Mouse (Mus musculus): ENCODE results near the gene Nt5c2. TPM values are rescaled to one million over a fixed set of nuclear protein-coding genes. Genes with fewer than 3 reads are reported as not detected.

The Nt5c2 gene
- polyA plus RNA-seq, 1 experiment from 2014 or later: 70.4 TPM

DNA sequence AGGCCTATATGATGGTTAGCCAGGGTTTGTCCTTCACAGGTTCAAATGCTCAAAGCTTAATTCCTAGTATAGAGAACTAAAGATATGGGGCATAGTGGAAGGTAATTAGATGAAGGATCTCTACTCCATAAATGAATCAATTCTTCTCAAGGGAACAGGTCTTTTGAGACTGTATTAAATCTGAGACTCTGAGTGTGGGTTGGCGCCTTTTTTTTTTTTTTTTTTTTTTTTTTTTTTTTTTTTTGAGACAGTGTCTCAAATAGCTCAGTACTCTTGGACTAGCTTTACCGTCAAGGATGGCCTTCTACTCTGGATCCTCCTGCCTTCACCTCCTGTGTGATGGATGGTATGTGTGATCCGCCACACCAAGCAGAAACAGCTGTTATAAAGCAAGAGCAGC is 21.6 kb upstream of the Nt5c2 start:
- peaks cover 60% of the 10 kb centered on the region for H3K36me3 ChIP-seq
- 96% methylated on average over 3 of the region's 3 CpGs for WGBS

DNA sequence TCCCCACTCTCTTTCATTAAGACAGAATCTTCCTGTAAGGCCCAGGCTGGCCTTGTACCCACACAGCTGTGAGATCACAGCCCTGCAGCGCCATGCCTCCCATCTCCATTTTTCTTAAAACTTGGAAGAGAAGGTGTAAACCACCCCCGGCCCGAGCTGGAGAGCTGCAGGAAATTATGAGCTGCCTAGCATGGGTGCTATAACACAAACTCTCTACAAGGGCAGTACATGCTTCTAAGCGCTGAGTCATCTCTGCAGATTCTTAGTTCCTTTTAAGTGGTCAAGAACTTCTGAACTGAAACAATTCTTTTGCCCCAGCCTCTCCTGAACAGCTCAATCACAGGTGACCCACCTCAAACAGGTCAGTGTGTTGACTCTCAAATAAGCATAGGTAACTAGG is 20.0 kb upstream of the Nt5c2 start:
- H3K27ac ChIP-seq: no peak overlapping the region
- H3K4me1 ChIP-seq: no peaks in the 10 kb centered on the region
- H3K36me3 ChIP-seq: peaks cover 50% of the 10 kb centered on the region
- no peak overlapping the region for H3K4me3 ChIP-seq
- ATAC-seq (ENCODE audit: insufficient number of reproducible peaks, low FRiP score, low TSS enrichment, low read depth): no peak
- H3K27me3 ChIP-seq: no peaks in the 10 kb centered on the region
- no peaks in the 10 kb centered on the region for H3K9me3 ChIP-seq
- no peak overlapping the region for H3K4me2 ChIP-seq
- 88% methylated on average over 4 of the region's 4 CpGs for WGBS
- no peak overlapping the region for H3K9ac ChIP-seq

More for the DNA sequence above, 21.6 kb upstream of the Nt5c2 start:
- no peak overlapping the region for H3K9ac ChIP-seq
- no peaks in the 10 kb centered on the region for H3K9me3 ChIP-seq
- H3K27me3 ChIP-seq: no peaks in the 10 kb centered on the region
- no peaks in the 10 kb centered on the region for H3K4me1 ChIP-seq
- no peak overlapping the region for H3K4me3 ChIP-seq
- no peak overlapping the region for H3K4me2 ChIP-seq
- H3K27ac ChIP-seq: no peak overlapping the region
- no peak for ATAC-seq (ENCODE audit: insufficient number of reproducible peaks, low FRiP score, low TSS enrichment, low read depth)

DNA sequence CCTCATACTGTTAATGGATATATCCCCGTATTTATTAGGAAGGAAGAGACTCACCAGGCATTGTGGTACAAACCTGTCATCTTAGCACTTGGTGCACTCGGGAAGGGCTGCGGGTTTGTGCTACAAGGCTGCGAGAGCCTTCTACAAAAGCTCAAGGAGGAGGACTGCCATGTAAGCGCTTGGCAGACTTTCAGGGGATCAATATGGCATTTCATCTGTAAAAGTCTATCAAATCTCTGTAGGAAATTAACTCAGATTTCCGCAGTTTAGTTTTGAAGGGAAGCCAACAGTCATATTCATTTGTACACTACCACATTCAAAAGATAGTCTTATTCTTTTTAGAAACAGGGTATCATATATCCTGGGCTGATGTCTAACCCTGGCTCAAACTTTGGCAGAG is 16.8 kb upstream of the Nt5c2 start:
- no peak overlapping the region for H3K4me2 ChIP-seq
- H3K36me3 ChIP-seq: peaks cover 28% of the 10 kb centered on the region
- H3K9me3 ChIP-seq: no peaks in the 10 kb centered on the region
- no peak overlapping the region for H3K4me3 ChIP-seq
- H3K4me1 ChIP-seq: no peaks in the 10 kb centered on the region
- no peak overlapping the region for H3K9ac ChIP-seq
- WGBS: 78% methylated on average over 6 of the region's 6 CpGs
- no peak overlapping the region for H3K27ac ChIP-seq
- no peaks in the 10 kb centered on the region for H3K27me3 ChIP-seq
- no peak for ATAC-seq (ENCODE audit: insufficient number of reproducible peaks, low FRiP score, low TSS enrichment, low read depth)

DNA sequence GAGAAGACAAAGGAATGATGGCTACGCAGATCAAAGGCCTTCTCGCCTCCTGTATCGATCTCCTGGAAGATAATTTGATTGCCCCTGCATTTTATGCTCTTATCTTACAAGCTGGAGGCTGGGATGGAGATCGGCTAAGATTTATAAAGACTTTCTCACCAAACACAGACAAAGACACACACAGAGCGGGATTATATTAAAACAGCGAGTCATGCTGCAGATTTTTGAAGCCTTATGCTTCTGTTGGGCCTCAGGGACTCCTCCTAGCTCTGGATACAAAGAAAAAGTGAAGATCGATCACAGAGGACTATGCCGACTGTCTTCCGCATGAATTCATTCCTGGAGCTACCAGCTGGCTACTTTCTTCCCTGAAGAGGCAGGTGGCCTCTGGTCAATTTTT is 14.8 kb upstream of the Nt5c2 start:
- peaks cover 17% of the 10 kb centered on the region for H3K36me3 ChIP-seq
- ATAC-seq (ENCODE audit: insufficient number of reproducible peaks, low FRiP score, low TSS enrichment, low read depth): no peak
- H3K27ac ChIP-seq: no peak overlapping the region
- H3K4me1 ChIP-seq: no peaks in the 10 kb centered on the region
- no peak overlapping the region for H3K9ac ChIP-seq
- no peak overlapping the region for H3K4me2 ChIP-seq
- H3K9me3 ChIP-seq: no peaks in the 10 kb centered on the region
- no peaks in the 10 kb centered on the region for H3K27me3 ChIP-seq
- WGBS: 82% methylated on average over 9 of the region's 9 CpGs
- H3K4me3 ChIP-seq: no peak overlapping the region

DNA sequence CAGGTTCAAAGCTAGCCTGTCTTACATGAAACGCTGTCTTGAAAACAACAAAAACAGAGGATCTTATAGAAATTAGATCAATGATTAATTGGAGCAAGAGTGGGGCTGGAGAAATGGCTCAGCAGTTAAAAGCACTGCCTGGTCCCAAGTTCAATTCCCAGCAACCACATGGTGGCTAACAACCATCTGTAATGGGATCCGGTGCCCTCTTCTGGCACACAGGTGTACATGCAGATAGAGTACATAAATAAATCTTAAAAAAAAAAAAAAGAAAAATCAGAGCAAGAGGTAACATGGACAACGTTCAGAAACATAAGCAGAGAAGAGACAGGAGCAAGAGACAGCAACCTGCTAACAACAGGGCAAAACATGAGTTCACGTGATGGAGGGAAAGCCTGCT is 11.6 kb upstream of the Nt5c2 start:
- ATAC-seq (ENCODE audit: insufficient number of reproducible peaks, low FRiP score, low TSS enrichment, low read depth): no peak
- H3K9me3 ChIP-seq: no peaks in the 10 kb centered on the region
- 83% methylated on average over 4 of the region's 4 CpGs for WGBS

DNA sequence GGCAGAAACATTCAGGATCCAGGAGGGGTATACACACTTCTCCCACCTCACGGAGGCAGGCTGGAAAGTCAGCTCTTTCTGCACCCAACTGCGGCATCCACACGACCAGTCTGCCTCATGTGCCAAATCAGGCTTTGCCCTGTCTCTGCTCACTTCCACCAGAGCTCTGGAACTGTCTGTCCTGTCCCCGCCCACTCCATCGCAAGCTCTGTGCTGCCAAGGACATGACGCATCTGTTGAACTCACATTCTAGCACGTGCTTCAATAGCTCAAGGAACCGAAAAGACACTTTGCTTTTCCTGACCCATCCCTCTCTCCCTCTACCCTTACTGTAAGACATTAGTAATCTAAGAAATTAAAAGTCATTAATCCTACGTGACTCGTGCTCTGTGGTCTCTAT is 10.0 kb upstream of the Nt5c2 start:
- H3K9me3 ChIP-seq: no peaks in the 10 kb centered on the region
- no peak overlapping the region for H3K27ac ChIP-seq
- H3K36me3 ChIP-seq: no peaks in the 10 kb centered on the region
- H3K4me2 ChIP-seq: no peak overlapping the region
- no peak overlapping the region for H3K4me3 ChIP-seq
- 72% methylated on average over 10 of the region's 10 CpGs for WGBS
- no peak for ATAC-seq (ENCODE audit: insufficient number of reproducible peaks, low FRiP score, low TSS enrichment, low read depth)
- H3K4me1 ChIP-seq: no peaks in the 10 kb centered on the region
- H3K9ac ChIP-seq: no peak overlapping the region
- H3K27me3 ChIP-seq: no peaks in the 10 kb centered on the region

More for the DNA sequence above, 11.6 kb upstream of the Nt5c2 start:
- Histone ChIP-seq H3K9ac (no peak overlapping the region), H3K36me3 (no peaks in the 10 kb centered on the region), H3K27me3 (no peaks in the 10 kb centered on the region), H3K27ac (no peak overlapping the region), H3K4me1 (no peaks in the 10 kb centered on the region), H3K4me3 (no peak overlapping the region), H3K4me2 (no peak overlapping the region)

DNA sequence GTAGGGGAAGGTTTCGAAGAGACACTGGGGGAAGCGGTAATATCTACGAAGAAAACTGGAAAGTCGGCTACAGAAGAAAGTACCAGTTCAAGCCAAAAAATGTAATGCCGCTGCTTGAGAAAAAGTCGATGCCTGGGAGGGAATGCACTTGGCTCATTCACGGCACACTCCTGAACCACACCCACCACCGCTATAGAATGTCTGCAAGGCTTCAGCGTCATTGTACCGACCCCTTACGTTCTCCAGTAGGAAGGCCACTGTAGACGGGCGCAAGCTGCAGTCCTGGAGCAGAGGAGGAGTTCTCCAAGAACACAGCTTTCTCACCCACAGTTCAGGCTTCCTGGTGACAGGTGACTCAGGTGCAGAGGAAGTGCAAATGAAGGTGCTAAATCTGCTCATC is 8.6 kb upstream of the Nt5c2 start:
- no peaks in the 10 kb centered on the region for H3K9me3 ChIP-seq
- no peaks in the 10 kb centered on the region for H3K36me3 ChIP-seq
- no peaks in the 10 kb centered on the region for H3K4me1 ChIP-seq
- H3K27me3 ChIP-seq: peaks cover 7% of the 10 kb centered on the region
- 79% methylated on average over 13 of the region's 13 CpGs for WGBS
- no peak overlapping the region for H3K4me3 ChIP-seq
- H3K9ac ChIP-seq: no peak overlapping the region
- no peak for ATAC-seq (ENCODE audit: insufficient number of reproducible peaks, low FRiP score, low TSS enrichment, low read depth)
- H3K4me2 ChIP-seq: no peak overlapping the region
- H3K27ac ChIP-seq: no peak overlapping the region

DNA sequence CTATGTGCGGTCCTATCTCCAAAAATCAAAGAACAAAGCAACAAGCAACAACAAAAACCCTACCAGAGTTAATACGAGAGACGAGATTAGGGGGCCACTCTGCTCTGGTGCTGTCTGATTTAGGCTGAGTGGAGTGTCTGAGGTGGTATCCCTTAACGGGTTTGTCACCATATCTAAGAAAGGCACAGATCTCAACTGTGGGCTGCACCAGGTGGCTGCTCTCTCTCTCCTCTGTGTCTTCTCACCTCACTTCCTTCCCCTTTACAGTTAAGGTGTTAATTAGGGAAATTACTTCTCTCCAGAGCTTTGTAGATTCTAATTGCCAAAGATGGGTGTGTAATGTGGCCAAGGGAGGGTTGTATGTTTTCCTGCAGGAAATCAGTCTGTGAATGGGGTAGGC is 7.8 kb upstream of the Nt5c2 start:
- H3K27ac ChIP-seq: no peak overlapping the region
- no peaks in the 10 kb centered on the region for H3K4me1 ChIP-seq
- no peak for ATAC-seq (ENCODE audit: insufficient number of reproducible peaks, low FRiP score, low TSS enrichment, low read depth)
- peaks cover 15% of the 10 kb centered on the region for H3K27me3 ChIP-seq
- no peak overlapping the region for H3K4me2 ChIP-seq
- no peak overlapping the region for H3K4me3 ChIP-seq
- H3K9me3 ChIP-seq: no peaks in the 10 kb centered on the region
- H3K36me3 ChIP-seq: no peaks in the 10 kb centered on the region
- WGBS: 74% methylated on average over 4 of the region's 4 CpGs
- H3K9ac ChIP-seq: no peak overlapping the region

DNA sequence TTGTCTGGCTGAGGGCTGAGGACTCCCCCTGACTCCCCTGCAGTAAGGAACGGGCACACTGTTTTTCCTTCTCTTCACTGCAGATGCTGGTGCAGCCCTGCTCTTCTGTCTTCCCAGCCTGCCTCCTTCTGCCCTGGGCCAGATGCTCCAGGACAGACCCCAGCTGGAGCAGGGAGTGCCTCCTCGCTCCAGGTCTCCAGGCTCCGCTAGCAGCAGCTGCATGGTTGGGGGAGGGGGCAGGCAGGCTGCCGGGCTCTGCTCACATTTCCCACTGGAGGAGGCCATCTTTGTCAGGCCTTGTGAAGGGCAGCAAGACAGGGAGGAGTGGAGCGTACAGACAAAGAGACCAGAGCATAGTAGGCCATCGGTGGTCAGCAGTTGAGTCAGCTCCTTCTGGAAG is 4.4 kb upstream of the Nt5c2 start:
- H3K4me3 ChIP-seq: no peak overlapping the region
- ATAC-seq (ENCODE audit: insufficient number of reproducible peaks, low FRiP score, low TSS enrichment, low read depth): no peak
- H3K9ac ChIP-seq: no peak overlapping the region
- no peaks in the 10 kb centered on the region for H3K36me3 ChIP-seq
- 17% methylated on average over 6 of the region's 6 CpGs for WGBS
- H3K4me1 ChIP-seq: peaks cover 21% of the 10 kb centered on the region
- peaks cover 40% of the 10 kb centered on the region for H3K27me3 ChIP-seq
- no peak overlapping the region for H3K4me2 ChIP-seq
- no peaks in the 10 kb centered on the region for H3K9me3 ChIP-seq
- no peak overlapping the region for H3K27ac ChIP-seq

DNA sequence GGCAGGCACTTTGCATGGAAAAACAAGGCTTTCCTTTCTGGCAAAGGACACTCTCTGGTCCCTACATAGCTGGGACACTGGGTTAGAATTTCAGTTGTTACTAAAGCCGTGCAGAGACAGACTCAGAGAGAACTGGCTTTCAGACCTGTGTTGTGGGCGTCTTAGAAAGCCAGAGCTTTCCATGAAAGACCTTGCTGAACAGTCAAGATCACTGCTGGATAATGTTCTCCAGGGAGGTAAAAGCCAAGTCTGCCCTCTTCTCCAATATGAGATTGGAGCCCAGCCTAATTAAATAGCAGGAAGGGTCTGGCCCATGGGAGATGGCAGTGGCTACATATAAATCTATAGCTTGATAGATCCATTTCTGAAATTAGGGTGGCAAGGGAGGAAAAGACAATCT is 3.4 kb upstream of the Nt5c2 start:
- Histone ChIP-seq H3K36me3 (no peaks in the 10 kb centered on the region), H3K4me2 (no peak overlapping the region), H3K9me3 (no peaks in the 10 kb centered on the region), H3K27me3 (peaks cover 50% of the 10 kb centered on the region), H3K4me1 (peaks cover 24% of the 10 kb centered on the region), H3K27ac (no peak overlapping the region), H3K4me3 (no peak overlapping the region), H3K9ac (no peak overlapping the region)
- ATAC-seq (ENCODE audit: insufficient number of reproducible peaks, low FRiP score, low TSS enrichment, low read depth): no peak
- WGBS: 43% methylated on average over 2 of the region's 2 CpGs

DNA sequence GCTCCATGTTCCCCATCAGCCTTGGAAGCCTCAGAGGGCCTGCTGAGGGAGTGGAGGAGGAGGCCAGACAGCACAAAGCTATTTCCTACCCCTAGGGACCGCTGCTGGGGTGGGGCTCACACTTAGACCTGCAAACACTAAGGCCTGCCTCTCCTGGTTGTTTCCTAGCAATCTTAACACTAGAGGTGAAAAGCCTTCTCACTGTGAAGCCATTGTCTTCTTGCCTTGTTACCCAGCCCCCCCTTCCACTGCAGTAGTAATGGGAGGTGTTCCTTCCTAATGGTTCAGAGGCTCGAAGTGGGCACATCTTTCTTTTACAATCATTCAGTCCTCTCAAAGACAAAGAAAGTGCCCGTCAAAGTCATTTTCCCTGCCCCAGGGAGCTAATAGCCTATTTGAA is 2.9 kb upstream of the Nt5c2 start:
- Histone ChIP-seq H3K27me3 (peaks cover 55% of the 10 kb centered on the region), H3K4me1 (peaks cover 24% of the 10 kb centered on the region), H3K36me3 (no peaks in the 10 kb centered on the region), H3K27ac (no peak overlapping the region), H3K9ac (no peak overlapping the region), H3K9me3 (no peaks in the 10 kb centered on the region), H3K4me3 (no peak overlapping the region), H3K4me2 (no peak overlapping the region)
- no peak for ATAC-seq (ENCODE audit: insufficient number of reproducible peaks, low FRiP score, low TSS enrichment, low read depth)
- WGBS: 6% methylated on average over 3 of the region's 3 CpGs

DNA sequence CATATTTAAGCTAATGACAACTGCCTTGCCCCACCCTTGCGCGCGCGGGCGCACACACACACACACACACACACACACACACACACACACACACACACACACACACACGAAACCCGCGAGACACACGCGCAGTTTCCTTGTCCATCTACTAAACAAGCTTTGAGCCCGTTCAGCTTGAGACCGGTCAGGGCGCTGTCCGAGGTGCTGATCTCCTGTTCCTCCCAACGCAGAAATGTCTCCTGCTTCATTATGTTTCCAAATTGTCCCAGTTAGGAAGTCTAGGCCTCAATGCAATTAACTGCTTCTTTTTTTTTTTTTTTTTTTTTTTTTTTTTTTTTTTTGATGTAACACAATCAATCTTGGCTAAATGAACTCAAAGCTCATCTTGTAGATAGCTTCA is 1.5 kb upstream of the Nt5c2 start:
- Histone ChIP-seq H3K9me3 (no peaks in the 10 kb centered on the region), H3K4me3 (no peak overlapping the region), H3K36me3 (no peaks in the 10 kb centered on the region), H3K27me3 (peaks cover 68% of the 10 kb centered on the region), H3K9ac (no peak overlapping the region), H3K4me1 (peaks cover 24% of the 10 kb centered on the region), H3K4me2 (no peak overlapping the region), H3K27ac (no peak overlapping the region)
- WGBS: 1% methylated on average over 15 of the region's 15 CpGs
- ATAC-seq (ENCODE audit: insufficient number of reproducible peaks, low FRiP score, low TSS enrichment, low read depth): no peak

DNA sequence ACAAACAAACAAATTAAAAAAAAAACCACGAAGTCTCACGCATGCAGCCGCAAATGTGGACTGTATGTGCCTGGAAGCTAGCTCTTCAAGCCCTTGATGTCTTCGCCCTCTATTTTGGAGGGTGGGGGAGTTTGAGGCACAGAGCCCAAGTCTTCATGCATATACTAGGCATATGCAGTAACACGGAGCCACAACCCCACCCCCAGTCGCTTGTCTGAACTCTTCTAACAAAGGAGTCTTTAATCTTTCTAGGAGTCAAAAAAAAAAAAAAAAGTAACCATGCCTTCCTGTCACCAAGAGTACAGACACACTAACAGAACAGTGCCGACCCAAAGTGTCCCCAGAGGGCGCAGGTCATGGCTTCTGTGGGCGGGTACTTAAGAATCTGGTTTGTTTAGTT is 1.0 kb upstream of the Nt5c2 start:
- Histone ChIP-seq H3K9ac (no peak overlapping the region), H3K27me3 (peaks cover 73% of the 10 kb centered on the region), H3K9me3 (no peaks in the 10 kb centered on the region), H3K4me1 (peaks cover 24% of the 10 kb centered on the region), H3K4me3 (no peak overlapping the region), H3K4me2 (no peak overlapping the region), H3K36me3 (no peaks in the 10 kb centered on the region), H3K27ac (no peak overlapping the region)
- WGBS: 3% methylated on average over 9 of the region's 9 CpGs
- ATAC-seq (ENCODE audit: insufficient number of reproducible peaks, low FRiP score, low TSS enrichment, low read depth): no peak

All from limb, embryonic 15.5 days (tissue).